Mouse (Mus musculus) embryonic facial prominence, embryonic 13.5 days (tissue): ENCODE data around the gene Asic1. TPM values are rescaled to one million over a fixed set of nuclear protein-coding genes. Genes with fewer than 3 reads are reported as not detected.

ENCODE experiments used
- ATAC-seq: fragments of 200-750 bp; cut with Nextera tagmentation; 2 replicates; pipeline ENCODE4 v1.8.0; 2017; ENCODE audit warnings: low read depth; ENCODE audit not compliant: insufficient number of reproducible peaks, insufficient read depth, low FRiP score, low TSS enrichment
- H3K27ac ChIP-seq: fragments of 300-500 bp; sonication (generic); 2 replicates; pipeline ENCODE4 v1.5.1; 2015; ENCODE audit warnings: moderate library complexity, mild to moderate bottlenecking, inconsistent platforms
- H3K27me3 ChIP-seq: fragments of 300-500 bp; sonication (generic); 2 replicates; pipeline ENCODE4 v1.6.1; 2015; ENCODE audit warnings: mild to moderate bottlenecking, inconsistent platforms
- H3K36me3 ChIP-seq: fragments of 300-500 bp; sonication (generic); 2 replicates; pipeline ENCODE4 v1.6.1; 2015; ENCODE audit warnings: mild to moderate bottlenecking, inconsistent platforms
- H3K4me1 ChIP-seq: fragments of 300-500 bp; sonication (generic); 2 replicates; pipeline ENCODE4 v1.6.1; 2015; ENCODE audit warnings: inconsistent platforms
- H3K4me2 ChIP-seq: fragments of 300-500 bp; sonication (generic); 2 replicates; pipeline ENCODE4 v1.6.1; 2015; ENCODE audit warnings: moderate library complexity, mild to moderate bottlenecking, inconsistent platforms
- H3K4me3 ChIP-seq: fragments of 300-500 bp; sonication (generic); 2 replicates; pipeline ENCODE4 v1.5.1; 2015; ENCODE audit warnings: mild to moderate bottlenecking, inconsistent platforms
- H3K9ac ChIP-seq: fragments of 300-500 bp; sonication (generic); 2 replicates; pipeline ENCODE4 v1.6.1; 2015; ENCODE audit warnings: mild to moderate bottlenecking, inconsistent platforms
- H3K9me3 ChIP-seq: fragments of 300-500 bp; sonication (generic); 2 replicates; pipeline ENCODE4 v1.6.1; 2016; ENCODE audit warnings: inconsistent platforms
- WGBS: fragments of 180-500 bp; shearing (Covaris S2); methylation state at CpG from one replicate; pipeline ENCODE4 v1.1.7; 2015; ENCODE audit warnings: mixed read lengths; 5-methylcytosine and 5-hydroxymethylcytosine counted together
- polyA plus RNA-seq: library from polyadenylated mRNA; unstranded; fragments of >200 nt; fragmentation: Nextera tagmentation; extraction: Ambion mirVana; gene quantifications from 2 replicates; pipeline ENCODE4 v1.2.1, GENCODE M21; 2015

The Asic1 gene
- polyA plus RNA-seq, 1 experiment from 2014 or later, result 4.2 TPM

DNA sequence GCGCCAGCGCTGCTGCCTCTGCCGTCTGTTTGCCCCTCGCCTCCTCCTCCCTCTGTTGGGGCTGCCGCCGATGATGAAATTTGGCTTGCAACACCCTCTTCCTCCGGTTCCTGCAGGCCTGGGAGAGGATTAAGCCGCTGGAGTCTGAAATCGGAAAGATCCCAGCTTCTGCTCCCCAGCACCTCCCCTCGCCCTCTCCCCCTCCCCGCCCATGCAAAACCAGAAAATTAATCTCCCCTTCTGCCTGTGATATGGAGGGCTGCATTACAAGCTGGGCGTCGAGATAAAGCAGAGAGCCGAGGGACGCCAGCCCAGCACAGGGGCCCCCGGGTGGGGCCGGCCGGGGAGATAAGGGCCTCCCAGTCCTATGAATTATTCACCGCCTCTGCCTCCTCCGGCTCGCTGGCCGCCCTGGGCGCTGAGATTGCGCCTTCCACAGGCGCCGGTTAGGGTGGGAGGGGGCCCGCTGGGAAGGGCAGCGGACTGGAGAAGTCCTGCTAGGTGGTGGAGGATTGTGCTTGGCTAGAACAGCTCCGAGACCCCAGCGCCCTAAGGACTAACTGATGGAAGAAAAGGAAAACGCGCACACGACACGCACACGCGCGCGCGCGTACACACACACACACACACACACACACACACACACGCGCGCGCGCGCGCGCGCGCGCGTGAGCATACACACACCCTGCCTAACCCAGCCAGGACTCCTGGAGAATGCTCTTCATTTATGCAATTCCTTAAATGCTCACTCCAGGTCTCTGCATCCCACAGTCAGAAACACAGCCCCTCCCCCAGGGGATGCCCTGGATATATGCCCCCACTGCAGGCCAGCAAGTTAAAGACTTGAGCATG, 5.3 kb upstream of the Asic1 start:
- under 1% methylated on average over 41 of the region's 52 CpGs for WGBS

GRCm38 (mm10) chr15:99667544-99667943, 2.6 kb upstream of the Asic1 start:
- WGBS, result 98% methylated on average over 2 of the region's 2 CpGs
- H3K4me1 ChIP-seq, result peaks cover 36% of the 10 kb centered on the region
- H3K9ac ChIP-seq, result no peak overlapping the region
- ATAC-seq, result no peak
- H3K9me3 ChIP-seq, result no peaks in the 10 kb centered on the region
- no peak overlapping the region for H3K27ac ChIP-seq
- no peaks in the 10 kb centered on the region for H3K36me3 ChIP-seq
- peaks cover 78% of the 10 kb centered on the region for H3K27me3 ChIP-seq
- no peak overlapping the region for H3K4me2 ChIP-seq
- no peak overlapping the region for H3K4me3 ChIP-seq

More for the DNA sequence above, 5.3 kb upstream of the Asic1 start:
- Histone ChIP-seq H3K4me2 (peak overlapping the region; percentile 91), H3K4me3 (peak overlapping the region; percentile 46), H3K9ac (peak overlapping the region; percentile 62), H3K27me3 (peaks cover 55% of the 10 kb centered on the region), H3K36me3 (no peaks in the 10 kb centered on the region), H3K4me1 (peaks cover 27% of the 10 kb centered on the region), H3K27ac (peak overlapping the region; percentile 44; the same call in 1 of the 2 replicates), H3K9me3 (no peaks in the 10 kb centered on the region)
- no peak for ATAC-seq

- Histone ChIP-seq H3K9ac (no peak overlapping the region), H3K9me3 (no peaks in the 10 kb centered on the region), H3K27ac (no peak overlapping the region), H3K4me2 (peak overlapping the region; percentile 28), H3K4me3 (no peak overlapping the region), H3K27me3 (peaks cover 90% of the 10 kb centered on the region), H3K36me3 (no peaks in the 10 kb centered on the region), H3K4me1 (peaks cover 33% of the 10 kb centered on the region)
- no peak; the same call in 1 of the 2 replicates for ATAC-seq
- under 1% methylated on average over 12 of the region's 12 CpGs for WGBS
These were observed 1.3 kb upstream of the Asic1 start for GRCm38 (mm10) chr15:99668881-99669280.

DNA sequence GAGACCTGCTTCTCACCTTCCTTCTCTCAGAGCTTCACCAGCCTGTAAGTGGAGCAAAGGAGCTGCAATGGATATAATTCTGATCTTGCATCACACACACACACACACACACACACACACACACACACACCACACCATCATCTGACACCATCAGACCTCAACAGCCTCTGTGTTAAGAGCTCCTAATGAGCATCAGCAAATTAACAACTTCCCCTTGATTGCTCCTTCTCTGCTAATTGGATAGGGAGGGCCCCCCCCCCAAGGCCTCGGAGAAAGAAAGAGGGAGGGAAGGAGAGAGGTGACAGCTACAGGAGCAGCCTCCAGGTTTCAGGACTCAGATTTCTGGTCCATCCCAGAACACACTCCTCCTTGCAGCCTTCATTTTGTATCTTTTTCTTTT, 776 bp upstream of the Asic1 start:
- Histone ChIP-seq H3K9me3 (no peaks in the 10 kb centered on the region), H3K4me1 (peaks cover 28% of the 10 kb centered on the region), H3K27ac (no peak overlapping the region), H3K9ac (no peak overlapping the region), H3K27me3 (peaks cover 86% of the 10 kb centered on the region), H3K4me2 (peak overlapping the region; percentile 28; the same call in 1 of the 2 replicates), H3K4me3 (no peak overlapping the region), H3K36me3 (no peaks in the 10 kb centered on the region)
- WGBS, result 13% methylated on average over 1 of the region's 1 CpGs
- ATAC-seq, result no peak

GRCm38 (mm10) chr15:99670964-99671670, 949 bp downstream of the Asic1 start:
- peak overlapping the region; percentile 96 for H3K4me2 ChIP-seq
- peak overlapping the region; percentile 60 for H3K4me3 ChIP-seq
- H3K27ac ChIP-seq, result no peak overlapping the region
- H3K36me3 ChIP-seq, result no peaks in the 10 kb centered on the region
- H3K9me3 ChIP-seq, result no peaks in the 10 kb centered on the region
- WGBS, result 12% methylated on average over 12 of the region's 17 CpGs
- ATAC-seq, result no peak
- peaks cover 77% of the 10 kb centered on the region for H3K27me3 ChIP-seq
- peaks cover 19% of the 10 kb centered on the region for H3K4me1 ChIP-seq
- H3K9ac ChIP-seq, result peak overlapping the region; percentile 76

DNA sequence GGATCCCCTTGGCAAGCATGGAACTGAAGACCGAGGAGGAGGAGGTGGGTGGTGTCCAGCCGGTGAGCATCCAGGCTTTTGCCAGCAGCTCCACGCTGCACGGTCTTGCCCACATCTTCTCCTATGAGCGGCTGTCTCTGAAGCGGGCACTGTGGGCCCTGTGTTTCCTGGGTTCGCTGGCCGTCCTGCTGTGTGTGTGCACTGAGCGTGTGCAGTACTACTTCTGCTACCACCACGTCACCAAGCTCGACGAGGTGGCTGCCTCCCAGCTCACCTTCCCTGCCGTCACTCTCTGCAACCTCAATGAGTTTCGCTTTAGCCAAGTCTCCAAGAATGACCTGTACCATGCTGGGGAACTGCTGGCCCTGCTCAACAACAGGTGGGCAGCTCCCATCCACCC, 1.6 kb downstream of the Asic1 start:
- Histone ChIP-seq H3K4me2 (no peak overlapping the region), H3K27me3 (peaks cover 70% of the 10 kb centered on the region), H3K27ac (no peak overlapping the region), H3K36me3 (no peaks in the 10 kb centered on the region), H3K4me3 (no peak overlapping the region), H3K9me3 (no peaks in the 10 kb centered on the region), H3K9ac (0 out of 2 replicates have a peak overlapping the region, but pooled peaks have one; percentile 32), H3K4me1 (peaks cover 20% of the 10 kb centered on the region)
- WGBS, result 73% methylated on average over 14 of the region's 14 CpGs
- ATAC-seq, result no peak

DNA sequence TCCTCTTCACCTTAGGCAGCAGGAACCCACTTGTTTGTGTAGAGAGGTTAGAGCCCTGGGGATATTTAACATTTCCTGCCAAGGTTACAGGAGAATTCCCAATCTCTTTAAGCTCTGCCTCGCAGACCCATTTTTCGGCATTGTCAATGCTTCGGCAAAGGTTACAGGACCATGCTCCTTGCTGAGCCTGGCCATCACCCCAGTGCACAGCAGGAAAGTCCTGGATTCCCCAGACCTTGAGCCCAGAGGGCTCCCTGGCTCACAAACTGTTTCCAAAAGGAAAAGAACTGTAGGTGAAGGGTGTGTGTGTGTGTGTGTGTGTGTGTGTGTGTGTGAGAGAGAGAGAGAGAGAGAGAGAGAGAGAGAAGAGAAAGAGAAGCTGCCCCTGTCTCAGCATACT, 4.7 kb downstream of the Asic1 start:
- ATAC-seq, result no peak
- H3K27ac ChIP-seq, result no peak overlapping the region
- H3K36me3 ChIP-seq, result no peaks in the 10 kb centered on the region
- H3K4me3 ChIP-seq, result no peak overlapping the region
- no peak overlapping the region for H3K9ac ChIP-seq
- H3K4me1 ChIP-seq, result peaks cover 27% of the 10 kb centered on the region
- no peaks in the 10 kb centered on the region for H3K9me3 ChIP-seq
- no peak overlapping the region for H3K4me2 ChIP-seq
- WGBS, result 72% methylated on average over 3 of the region's 3 CpGs
- H3K27me3 ChIP-seq, result peaks cover 49% of the 10 kb centered on the region

GRCm38 (mm10) chr15:99677089-99677488, 6.9 kb downstream of the Asic1 start:
- no peak for ATAC-seq
- Histone ChIP-seq H3K36me3 (no peaks in the 10 kb centered on the region), H3K9ac (0 out of 2 replicates have a peak overlapping the region, but pooled peaks have one; percentile 27), H3K9me3 (no peaks in the 10 kb centered on the region), H3K27ac (no peak overlapping the region), H3K4me2 (no peak overlapping the region), H3K27me3 (peaks cover 27% of the 10 kb centered on the region), H3K4me3 (no peak overlapping the region), H3K4me1 (peaks cover 16% of the 10 kb centered on the region)
- WGBS, result 31% methylated on average over 8 of the region's 8 CpGs

- no peak overlapping the region for H3K4me3 ChIP-seq
- no peaks in the 10 kb centered on the region for H3K9me3 ChIP-seq
- no peaks in the 10 kb centered on the region for H3K36me3 ChIP-seq
- no peak overlapping the region for H3K9ac ChIP-seq
- peaks cover 16% of the 10 kb centered on the region for H3K27me3 ChIP-seq
- 10% methylated on average over 13 of the region's 13 CpGs for WGBS
- H3K27ac ChIP-seq, result no peak overlapping the region
- 0 out of 2 replicates have a peak overlapping the region, but pooled peaks have one; percentile 9 for H3K4me2 ChIP-seq
- no peak for ATAC-seq
- H3K4me1 ChIP-seq, result peaks cover 16% of the 10 kb centered on the region
These were observed 8.1 kb downstream of the Asic1 start for GRCm38 (mm10) chr15:99678063-99678800.

DNA sequence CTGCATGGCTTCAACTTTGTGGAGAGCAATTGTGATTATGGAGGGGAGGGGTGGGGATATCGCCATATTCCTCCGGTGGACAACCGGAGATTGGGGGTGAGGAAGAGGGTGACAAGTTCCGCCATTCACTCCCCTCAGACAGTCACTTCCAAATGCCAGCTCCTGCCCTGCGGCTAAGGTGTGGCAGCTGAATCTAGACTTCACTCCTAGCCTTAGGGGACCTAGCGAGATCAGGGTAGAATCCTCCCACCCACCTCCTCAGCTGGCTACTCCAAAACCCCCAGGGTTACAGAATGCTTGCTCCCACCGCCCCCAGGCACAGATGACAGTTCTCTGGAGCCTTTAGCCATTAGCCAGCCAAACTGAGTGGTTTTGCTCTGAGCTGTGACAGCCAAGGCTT, 8.8 kb downstream of the Asic1 start:
- WGBS, result 63% methylated on average over 7 of the region's 7 CpGs
- Histone ChIP-seq H3K27ac (no peak overlapping the region), H3K27me3 (peaks cover 9% of the 10 kb centered on the region), H3K9me3 (no peaks in the 10 kb centered on the region), H3K9ac (no peak overlapping the region), H3K36me3 (no peaks in the 10 kb centered on the region), H3K4me2 (no peak overlapping the region), H3K4me1 (peaks cover 16% of the 10 kb centered on the region), H3K4me3 (no peak overlapping the region)
- ATAC-seq, result no peak

GRCm38 (mm10) chr15:99682880-99683279, 12.7 kb downstream of the Asic1 start:
- no peaks in the 10 kb centered on the region for H3K27me3 ChIP-seq
- H3K27ac ChIP-seq, result no peak overlapping the region
- no peak overlapping the region for H3K9ac ChIP-seq
- peaks cover 8% of the 10 kb centered on the region for H3K4me1 ChIP-seq
- WGBS, result 88% methylated on average over 7 of the region's 7 CpGs
- ATAC-seq, result no peak
- no peaks in the 10 kb centered on the region for H3K9me3 ChIP-seq
- H3K36me3 ChIP-seq, result no peaks in the 10 kb centered on the region
- H3K4me2 ChIP-seq, result no peak overlapping the region
- no peak overlapping the region for H3K4me3 ChIP-seq
